Mouse (Mus musculus) B cell, adult 2 months (primary cell): ENCODE results near the gene Hey2.
A peak's percentile ranks its signal among the peaks of the same experiment; 100 is the strongest.

Source experiments
- DNase-seq, 2 experiments: peaks; one replicate each; pipeline ENCODE4 v3.0.0; 2022

Hey2 gene

DNA sequence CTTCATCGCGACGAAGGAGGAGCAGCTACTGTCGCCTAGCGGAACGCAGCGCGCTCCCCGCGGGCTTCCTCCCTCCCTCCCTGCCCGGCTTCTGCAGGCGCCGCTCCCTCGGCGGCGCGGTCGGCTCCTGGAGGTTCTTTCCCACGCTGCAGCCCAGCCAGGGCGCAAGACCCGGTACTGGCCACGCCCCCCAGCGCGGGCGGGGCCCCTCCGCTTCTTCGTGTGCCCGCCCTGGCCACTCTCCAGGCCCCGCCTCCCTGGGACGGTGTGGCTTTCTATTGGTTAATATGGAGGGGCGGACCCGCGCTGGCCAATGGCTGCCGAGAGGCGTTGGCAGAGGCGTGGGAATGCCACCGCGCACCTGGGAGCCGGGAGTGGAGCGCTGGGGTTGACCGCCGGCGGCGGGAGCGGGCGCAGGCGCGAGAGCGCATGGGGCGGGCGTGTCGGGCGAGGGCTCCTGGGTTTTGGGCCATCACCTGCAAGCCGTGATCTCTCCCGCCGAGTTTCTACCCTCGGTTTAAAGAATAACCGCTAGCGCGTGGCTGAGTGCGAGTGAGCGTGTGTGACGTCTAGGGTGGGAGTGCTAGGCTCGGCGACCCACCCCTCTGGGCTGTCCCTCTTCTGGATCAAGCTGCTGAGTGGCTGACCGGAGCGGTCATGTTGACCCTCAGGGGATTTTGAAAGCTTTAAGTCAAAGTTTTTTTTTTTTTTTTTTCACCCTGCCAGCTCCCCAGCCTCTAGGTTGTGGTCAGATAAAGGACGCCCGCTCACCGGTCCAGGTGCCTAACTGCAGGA lies at the start of gene Hey2:
Gene Hey2, minus strand, starts transcription at position 159 of the 795 bp plus-strand sequence.
- peak; percentile 95 for DNase-seq

DNA sequence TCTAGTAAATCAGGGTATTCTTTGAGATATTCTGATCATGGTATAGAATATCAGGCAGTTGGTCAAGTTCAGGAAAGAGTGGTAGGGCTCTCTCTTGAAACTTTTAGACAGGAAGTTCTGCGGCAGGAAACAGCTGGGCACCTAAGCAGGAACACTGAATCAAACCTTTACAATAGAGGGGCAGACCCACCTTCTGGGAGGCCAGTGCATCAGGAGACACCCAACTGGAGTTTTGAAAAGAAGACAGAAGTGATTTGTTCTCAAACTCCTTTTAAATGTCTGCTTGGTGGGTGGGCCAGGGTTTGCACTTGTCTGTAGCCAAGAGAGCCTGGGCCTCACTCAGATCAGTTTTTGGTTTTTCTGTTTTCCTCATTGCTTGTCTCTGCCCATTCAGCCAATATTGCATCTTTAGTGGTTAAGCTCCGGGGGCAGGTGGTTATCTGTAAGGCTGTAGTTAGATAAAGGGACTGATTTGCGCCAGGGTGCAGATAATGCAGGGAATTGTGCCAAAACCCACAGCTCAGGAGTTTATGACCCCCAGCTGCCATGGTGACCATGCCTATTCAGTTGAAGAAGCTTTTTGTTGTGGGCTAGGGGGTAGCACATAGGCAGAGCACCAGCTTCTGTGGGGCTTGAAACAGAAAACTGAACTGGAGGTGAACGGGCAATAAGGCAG lies 40.6 kb upstream of the Hey2 start:
- DNase-seq, result no peak

DNA sequence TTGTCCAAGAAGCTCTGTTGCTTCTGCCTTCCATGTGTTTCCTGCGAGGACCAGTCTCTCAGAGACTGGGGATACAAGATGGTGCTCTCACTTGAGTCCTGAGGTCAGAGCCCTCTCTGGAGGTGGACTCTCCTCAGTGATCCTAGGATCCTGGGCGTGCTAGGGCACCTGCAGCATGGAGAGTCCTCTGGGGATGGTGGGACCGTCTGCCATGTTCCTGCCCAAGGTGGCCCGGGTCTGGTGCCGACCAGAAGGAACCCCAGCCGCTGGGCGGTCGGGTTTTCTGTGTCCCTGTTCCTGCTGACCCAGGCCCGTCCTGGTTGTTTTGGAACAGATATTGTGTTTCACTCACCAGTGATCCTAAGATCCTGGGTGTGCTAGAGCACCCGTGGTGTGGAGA lies 38.5 kb upstream of the Hey2 start:
- no peak for DNase-seq

GRCm38 (mm10) chr10:30845101-30845825 lies 2.7 kb upstream of the Hey2 start:
- no peak for DNase-seq

- peak in 1 of 2 experiments; percentile 11 for DNase-seq
Observed at GRCm38 (mm10) chr10:30844191-30845010, 1.8 kb upstream of the Hey2 start.

GRCm38 (mm10) chr10:30843438-30844190 lies 1.0 kb upstream of the Hey2 start:
- DNase-seq, result peak; percentile 25 to 28

GRCm38 (mm10) chr10:30842228-30842627 lies 373 bp downstream of the Hey2 start:
- peak in 1 of 2 experiments; percentile 7 for DNase-seq

DNA sequence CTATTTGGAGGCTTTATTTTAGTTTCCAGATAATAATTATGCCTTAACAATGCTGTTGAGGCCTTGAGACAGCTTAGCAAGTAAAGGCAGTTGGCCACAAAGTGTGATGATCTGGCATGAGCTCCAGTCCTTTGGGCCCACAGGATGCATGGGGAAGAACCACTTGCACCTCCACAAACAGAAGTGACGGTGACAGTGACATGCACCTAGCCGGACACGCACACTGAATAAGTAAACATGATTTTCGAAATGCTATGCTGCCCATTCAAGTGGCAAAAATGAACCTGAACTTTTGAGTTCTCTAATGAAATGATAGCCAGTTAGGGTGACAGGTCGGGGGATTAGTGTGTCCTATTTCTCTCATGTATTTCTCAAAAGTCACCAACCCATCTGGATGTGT lies 1.8 kb downstream of the Hey2 start:
- DNase-seq, result no peak

DNA sequence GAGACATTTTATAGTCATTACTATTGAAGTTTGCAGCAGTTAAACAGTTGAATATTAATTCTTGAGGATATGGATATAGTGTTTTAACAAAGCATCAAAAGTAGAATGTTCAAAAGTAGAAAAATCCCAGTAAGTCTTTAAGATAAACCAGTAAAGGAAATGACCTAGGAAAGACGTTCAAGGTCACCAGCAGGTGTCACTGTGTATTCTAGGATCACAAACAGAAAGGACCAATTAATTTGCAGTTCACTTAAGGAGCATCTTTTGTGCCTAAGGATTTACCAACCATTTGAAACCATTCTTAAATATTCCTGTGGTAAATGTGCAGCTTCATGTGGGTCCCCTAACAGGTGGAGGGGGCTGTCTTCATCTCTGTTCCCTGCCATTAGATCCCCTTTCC lies 4.4 kb downstream of the Hey2 start:
- no peak for DNase-seq

- DNase-seq, result peak; percentile 26 to 41
Observed at GRCm38 (mm10) chr10:30825049-30825448, 17.6 kb downstream of the Hey2 start.

DNA sequence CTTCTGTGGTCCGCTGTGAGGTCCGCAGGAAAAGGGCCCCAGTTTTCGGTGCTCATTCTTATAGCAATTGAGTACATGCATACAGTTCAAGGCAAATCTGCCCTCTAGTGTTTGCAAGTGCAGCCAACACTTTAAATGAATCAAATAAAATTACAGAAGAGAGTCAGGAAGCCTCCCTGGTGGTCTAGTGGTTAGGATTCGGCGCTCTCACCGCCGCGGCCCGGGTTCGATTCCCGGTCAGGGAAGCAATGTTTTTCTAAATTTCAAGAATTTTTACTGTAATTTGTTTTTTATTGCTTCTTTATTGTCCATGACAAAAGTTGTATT lies 31.7 kb downstream of the Hey2 start:
- DNase-seq, result peak; percentile 87 to 88

DNA sequence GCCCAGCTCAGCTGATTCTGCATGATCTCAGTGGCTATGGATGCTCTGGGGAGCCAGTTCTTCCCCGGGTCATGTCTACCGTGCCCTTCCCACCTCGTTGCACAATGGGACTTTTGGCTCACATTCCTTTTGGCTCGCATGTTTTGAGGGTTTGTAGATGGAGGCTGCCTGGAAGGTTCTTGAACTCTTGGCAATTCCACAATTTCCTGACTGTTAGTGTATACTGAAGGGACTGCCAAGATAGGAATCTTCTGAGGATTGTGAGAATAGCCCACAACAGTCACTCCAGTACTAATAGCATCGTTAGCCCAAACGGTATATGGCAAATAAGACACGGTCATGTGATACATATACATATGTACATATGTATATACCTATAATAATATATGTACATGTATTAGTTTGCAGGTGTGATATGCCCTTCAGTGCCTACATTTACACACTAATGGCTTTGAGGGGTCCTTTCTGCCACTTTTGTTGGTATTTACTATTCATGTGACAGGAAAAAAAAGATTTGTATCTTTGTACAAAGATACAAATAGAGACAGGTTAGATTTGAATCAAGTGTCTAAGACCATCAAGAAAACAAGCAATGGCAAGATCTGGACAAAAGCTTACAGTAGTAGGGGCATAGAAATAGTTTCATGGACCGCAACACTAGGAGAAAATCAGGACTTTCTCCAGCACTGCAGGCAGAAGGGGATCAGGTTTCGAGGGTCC lies 32.2 kb downstream of the Hey2 start:
- DNase-seq, result no peak

DNA sequence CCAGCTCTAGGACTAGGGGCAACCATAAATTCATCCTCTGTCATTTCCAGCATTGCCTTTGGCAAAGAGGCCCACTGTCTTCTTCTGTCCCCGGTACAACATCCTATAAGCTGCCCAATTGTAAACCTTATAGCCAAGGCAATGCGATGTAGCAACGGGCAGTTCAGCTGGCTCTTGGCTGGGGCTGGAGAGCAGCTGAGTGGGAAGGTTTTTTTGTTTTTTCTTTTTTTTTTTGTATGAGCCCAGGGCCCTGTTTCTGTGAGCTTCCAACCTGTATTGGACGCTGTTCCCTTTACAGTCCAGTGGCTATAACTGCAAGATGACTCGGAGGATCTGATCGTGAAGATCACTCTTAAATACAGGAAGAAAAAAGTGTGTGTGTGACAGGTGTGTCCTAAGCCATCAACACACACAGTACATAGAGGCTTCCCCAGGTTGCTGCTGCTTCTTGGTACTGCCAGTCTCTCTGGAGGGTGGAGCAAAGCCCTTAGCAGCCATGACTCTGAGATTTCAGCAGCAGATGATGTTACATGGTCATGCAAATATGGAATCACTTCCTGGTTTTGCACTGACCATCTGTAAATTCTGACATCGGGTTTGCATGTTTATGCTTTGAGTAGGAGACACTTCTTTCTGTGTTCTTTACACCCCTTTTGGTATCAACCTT lies 38.9 kb downstream of the Hey2 start:
- DNase-seq, result peak; percentile 23 to 33

DNA sequence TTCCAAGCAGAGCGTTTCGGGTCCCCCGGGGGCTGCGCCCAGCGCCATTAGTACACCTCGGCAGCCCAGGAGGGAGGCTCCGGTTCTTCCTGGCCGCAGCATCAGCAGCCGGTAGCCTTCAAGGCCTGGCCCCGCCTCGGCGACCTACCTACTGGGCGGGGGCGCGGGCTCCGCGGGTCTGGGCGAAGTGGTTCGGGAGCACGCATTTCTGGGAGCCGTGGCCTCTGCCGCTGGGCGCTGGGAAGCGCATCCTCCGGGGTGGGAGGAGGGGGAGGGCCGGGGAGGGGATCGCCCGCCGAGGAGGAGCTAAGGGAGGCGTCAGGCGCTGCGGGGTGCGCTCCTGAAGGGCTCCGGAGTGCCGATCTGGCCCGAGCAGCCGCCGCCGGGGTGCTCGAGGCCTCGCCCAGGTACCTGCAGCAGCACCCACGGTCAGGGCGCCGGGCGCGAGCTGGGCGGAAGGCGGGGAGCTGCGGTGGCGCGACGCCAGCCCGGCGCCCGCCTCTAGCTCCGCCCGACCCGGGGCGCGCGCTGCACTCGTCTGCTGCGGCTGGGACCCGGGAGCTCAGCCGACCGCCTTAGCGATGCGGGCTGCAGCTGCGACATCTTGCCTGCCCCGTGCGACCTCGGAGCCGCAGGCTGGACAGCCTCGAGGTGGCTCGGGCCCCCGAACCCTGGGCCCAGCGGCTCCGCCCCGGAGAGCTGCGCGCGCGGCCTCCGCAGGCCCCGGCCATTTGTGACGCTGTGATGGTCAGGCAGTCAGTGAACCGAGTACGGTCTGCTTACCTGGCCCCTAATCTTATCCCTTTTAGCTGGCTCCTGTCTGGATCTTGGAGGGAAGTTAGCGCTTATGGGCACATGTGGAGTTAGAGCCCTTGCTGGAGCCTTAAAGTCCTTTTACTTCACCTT lies 39.7 kb downstream of the Hey2 start, which contains the start of gene Ncoa7:
Gene Ncoa7, minus strand, starts transcription at position 646 of the 906 bp plus-strand sequence.
- peak; percentile 75 to 78 for DNase-seq

GRCm38 (mm10) chr10:30802033-30802432 lies 40.6 kb downstream of the Hey2 start:
- peak in 1 of 2 experiments; percentile 19 for DNase-seq

DNA sequence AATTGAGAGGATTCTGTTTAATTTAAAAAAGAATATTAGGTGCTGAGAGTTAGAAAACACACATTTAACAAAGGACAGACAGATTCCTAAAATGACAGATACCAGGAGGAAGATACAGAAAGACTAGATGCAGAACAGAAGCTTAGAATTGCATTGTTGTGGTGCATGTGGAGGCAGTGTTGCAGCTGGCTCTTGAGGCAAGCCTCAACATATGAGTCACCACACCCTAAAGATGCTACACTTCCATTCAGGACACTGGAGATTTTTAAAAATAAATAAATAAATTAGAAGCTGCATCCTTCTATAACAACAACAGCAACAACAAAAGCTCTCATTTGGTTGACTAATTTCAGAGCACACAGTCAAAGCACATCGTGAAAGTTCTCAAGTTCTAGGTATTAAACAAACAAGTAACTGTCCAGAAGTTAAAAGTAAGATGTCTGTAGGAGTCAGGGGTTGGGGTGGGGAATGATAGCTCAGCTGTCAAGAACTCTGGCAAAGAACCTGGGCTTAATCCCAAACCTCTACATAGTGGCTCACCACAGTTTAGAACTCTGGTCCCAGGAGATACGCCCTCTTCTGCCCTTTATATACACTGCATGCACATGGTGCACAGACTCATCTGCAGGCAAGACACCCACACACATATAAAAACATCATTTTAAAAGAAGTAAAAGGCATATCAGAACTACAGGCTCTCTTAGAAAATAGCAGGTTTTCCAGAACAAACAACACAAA lies 42.7 kb downstream of the Hey2 start:
- DNase-seq, result no peak

GRCm38 (mm10) chr10:30796469-30797261 lies 45.9 kb downstream of the Hey2 start:
- DNase-seq, result no peak

DNA sequence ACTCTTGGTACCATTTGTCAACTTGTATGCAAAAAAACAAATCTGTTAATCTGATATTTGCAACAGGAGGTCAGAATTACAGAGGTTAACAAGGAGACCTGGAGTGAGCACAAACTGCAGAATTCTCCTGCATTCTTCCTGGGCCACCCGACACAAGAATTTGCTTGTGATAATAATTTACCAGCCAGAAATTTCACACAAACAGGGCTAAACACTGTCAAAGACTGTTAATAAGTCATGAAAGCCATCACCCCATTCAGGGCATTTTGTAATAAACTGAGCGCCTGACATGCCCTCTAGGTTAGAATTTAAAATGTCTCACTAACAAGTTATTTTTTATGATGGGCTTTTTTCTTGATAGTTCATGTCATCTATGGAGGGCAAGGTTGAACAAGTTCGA lies 51.6 kb downstream of the Hey2 start:
- no peak for DNase-seq
